Mouse (Mus musculus): ENCODE data around the gene H2al1h.

- TF ChIP-seq POLR2A (IDR thresholded peaks at IDR 0.05; ENCODE audit: borderline replicate concordance, low read depth, low read length) (no peak), CTCF (IDR thresholded peaks at IDR 0.05; ENCODE audit: low read depth, low read length) (no peak)
Measured at GRCm38 (mm10) chrX:11280741-11281140, 40.6 kb upstream of the H2al1h start.

Measured in bone marrow macrophage, adult 2 months (primary cell).